Mouse (Mus musculus) small intestine, adult 2 months (tissue): ENCODE measurements around the gene Tmem121.

Experiments
- CTCF ChIP-seq: fragments of 200-500 bp; IDR thresholded peaks from 2 replicates; pipeline ENCODE4 v1.5.1; 2012; ENCODE audit warnings: low read depth, mild to moderate bottlenecking, control low read depth, inconsistent platforms, low read length, moderate library complexity, mixed read lengths; ENCODE audit not compliant: insufficient replicate concordance, insufficient read length; ENCODE audit errors: extremely low read depth
- POLR2A ChIP-seq: fragments of 200-500 bp; IDR thresholded peaks from 2 replicates; pipeline ENCODE4 v1.6.1; 2012; ENCODE audit warnings: low read depth, mild to moderate bottlenecking, control low read depth, inconsistent platforms, low read length, moderate library complexity

GRCm38 (mm10) chr12:113185442-113186291 lies at the start of gene Tmem121:
- no peak for TF ChIP-seq CTCF
- TF ChIP-seq POLR2A: no peak
